ENCODE assay signal across 27 mouse cellular contexts in the genomic region with DNA sequence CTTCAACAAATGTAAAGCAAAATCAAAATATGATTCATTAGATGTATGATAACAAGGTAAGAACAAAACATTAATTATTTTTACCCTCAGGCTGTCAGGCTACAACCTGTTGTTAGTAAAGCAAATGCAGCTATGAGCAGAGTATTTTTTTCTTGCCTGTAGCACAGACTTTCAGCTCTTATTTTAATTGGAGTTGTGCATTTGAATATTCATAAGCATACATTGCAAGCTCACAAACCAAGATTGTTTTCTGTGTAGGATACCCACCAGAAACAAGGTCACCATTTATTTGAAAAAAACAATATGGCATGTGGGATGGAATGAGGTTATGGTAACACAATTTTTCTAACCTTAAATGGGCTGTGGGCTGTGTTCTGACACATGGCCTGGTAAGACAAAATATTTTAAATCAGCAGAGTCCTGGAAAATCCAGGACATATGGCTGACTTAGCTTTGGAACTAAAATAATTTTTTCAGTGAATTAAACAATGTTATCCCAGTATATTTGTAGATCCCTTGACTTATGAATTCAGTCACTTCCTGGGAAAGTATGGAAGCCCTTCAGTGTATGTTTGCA.
A peak's percentile ranks its signal among the peaks of the same experiment; 100 is the strongest.
DNase-seq lines count a peak whose midpoint lies in the region; ATAC-seq lines count a peak whose summit lies in the region.
"Had no signal": no experiment of that assay in that cellular context is flagged by ENCODE, and none has a peak within 500 bp of the region (broad histone marks: within the 10 kb centered on the region; RNA-seq: fewer than 3 reads in every experiment).

No protein-coding gene starts in this region.

- ATAC-seq in forebrain, embryonic 16.5 days: peak; percentile 20; the same call in 1 of the 2 replicates
- peak; percentile 96 for ATAC-seq in frontal cortex, adult (ENCODE audit: low TSS enrichment)
- ATAC-seq: activated CD4-positive, CD25-positive, alpha-beta regulatory T cell, adult 4 months; CD4-positive, CD25-positive, alpha-beta regulatory T cell, adult 4 months; forebrain, embryonic 13.5 days; Patski had no signal

- H3K9me3 ChIP-seq in forebrain, embryonic 16.5 days (ENCODE audit: control insufficient read depth, low read length): no peaks in the 10 kb centered on the region
- no peaks in the 10 kb centered on the region for H3K9me3 ChIP-seq in forebrain, embryonic 10.5 days
- H3K9me3 ChIP-seq: embryonic facial prominence, embryonic 13.5 days; embryonic facial prominence, embryonic 15.5 days; forebrain, embryonic 13.5 days; G1E had no signal

- H3K27ac ChIP-seq in forebrain, embryonic 16.5 days (ENCODE audit: low read length): no peak overlapping the region
- H3K27ac ChIP-seq in forebrain, embryonic 10.5 days: no peak overlapping the region
- H3K27ac ChIP-seq: embryonic facial prominence, embryonic 13.5 days; embryonic facial prominence, embryonic 15.5 days; forebrain, embryonic 13.5 days had no signal

- no peaks in the 10 kb centered on the region for H3K27me3 ChIP-seq in forebrain, embryonic 16.5 days (replicated peaks; ENCODE audit: control insufficient read depth, insufficient read depth, low read length)
- H3K27me3 ChIP-seq in forebrain, embryonic 10.5 days (ENCODE audit: poor library complexity, severe bottlenecking): no peaks in the 10 kb centered on the region
- H3K27me3 ChIP-seq: CH12.LX; embryonic facial prominence, embryonic 13.5 days; embryonic facial prominence, embryonic 15.5 days; forebrain, embryonic 13.5 days had no signal

- no peaks in the 10 kb centered on the region for H3K36me3 ChIP-seq in forebrain, embryonic 16.5 days (ENCODE audit: control insufficient read depth, insufficient read depth)
- no peaks in the 10 kb centered on the region for H3K36me3 ChIP-seq in forebrain, embryonic 10.5 days (replicated peaks)
- H3K36me3 ChIP-seq: embryonic facial prominence, embryonic 13.5 days; embryonic facial prominence, embryonic 15.5 days; G1E had no signal

- H3K4me2 ChIP-seq in forebrain, embryonic 16.5 days (ENCODE audit: low read length): no peak overlapping the region
- H3K4me2 ChIP-seq: embryonic facial prominence, embryonic 13.5 days; embryonic facial prominence, embryonic 15.5 days; forebrain, embryonic 13.5 days had no signal

- H3K4me3 ChIP-seq in forebrain, embryonic 16.5 days (replicated peaks; ENCODE audit: low read length): no peak overlapping the region
- H3K4me3 ChIP-seq in forebrain, embryonic 10.5 days: no peak overlapping the region
- H3K4me3 ChIP-seq: embryonic facial prominence, embryonic 13.5 days; embryonic facial prominence, embryonic 15.5 days; erythroblast, embryonic 14.5 days; forebrain, embryonic 13.5 days had no signal

- DNase-seq in forebrain, embryonic 10.5 days (ENCODE audit: extremely low spot score, low spot score): no peak
- no peak for DNase-seq in frontal cortex, postnatal 14 days (ENCODE audit: low spot score in 2 of 2)
- DNase-seq in right cerebral cortex, adult 18-20 months: peak; percentile 2
- DNase-seq in right cerebral cortex, postnatal 36 days (ENCODE audit: low spot score in 2 of 2): no peak
- DNase-seq in thymus, postnatal 36 days: no peak
- DNase-seq: adrenal gland, adult 8-10 months; adrenal gland, postnatal 14 days; adrenal gland, postnatal 36 days; B cell, adult 2 months; cerebellum, adult 11 months; cerebellum, adult 18-20 months; cerebellum, adult 8-10 months; cerebellum, adult 9-11 months; cerebellum, postnatal 14 days; cerebellum, postnatal 36 days; embryo, embryonic 11 days had no signal

- H3K9ac ChIP-seq in forebrain, embryonic 16.5 days (replicated peaks; ENCODE audit: low read depth, low read length): no peak overlapping the region
- H3K9ac ChIP-seq: embryonic facial prominence, embryonic 13.5 days; embryonic facial prominence, embryonic 15.5 days; forebrain, embryonic 13.5 days had no signal

- no peaks in the 10 kb centered on the region for H3K4me1 ChIP-seq in forebrain, embryonic 16.5 days (replicated peaks; ENCODE audit: control insufficient read depth, insufficient read depth, low read length)
- no peaks in the 10 kb centered on the region for H3K4me1 ChIP-seq in forebrain, embryonic 10.5 days
- H3K4me1 ChIP-seq: embryonic facial prominence, embryonic 13.5 days; embryonic facial prominence, embryonic 15.5 days; forebrain, embryonic 13.5 days had no signal
